Mouse (Mus musculus) lung, adult 18-20 months (tissue): ENCODE results near the gene Det1.

Experiments used
- DNase-seq, 2 experiments: peaks; one replicate each; pipeline ENCODE4 v3.0.0; 2022; ENCODE audit warnings: mixed read lengths in 2 of 2

The Det1 gene

GRCm38 (mm10) chr7:78846066-78846716 is 872 bp downstream of the Det1 start:
- DNase-seq = no peak

GRCm38 (mm10) chr7:78841601-78842000 is 5.5 kb downstream of the Det1 start:
- no peak for DNase-seq

- no peak for DNase-seq
Observed at GRCm38 (mm10) chr7:78837250-78837649, 9.8 kb downstream of the Det1 start.

DNA sequence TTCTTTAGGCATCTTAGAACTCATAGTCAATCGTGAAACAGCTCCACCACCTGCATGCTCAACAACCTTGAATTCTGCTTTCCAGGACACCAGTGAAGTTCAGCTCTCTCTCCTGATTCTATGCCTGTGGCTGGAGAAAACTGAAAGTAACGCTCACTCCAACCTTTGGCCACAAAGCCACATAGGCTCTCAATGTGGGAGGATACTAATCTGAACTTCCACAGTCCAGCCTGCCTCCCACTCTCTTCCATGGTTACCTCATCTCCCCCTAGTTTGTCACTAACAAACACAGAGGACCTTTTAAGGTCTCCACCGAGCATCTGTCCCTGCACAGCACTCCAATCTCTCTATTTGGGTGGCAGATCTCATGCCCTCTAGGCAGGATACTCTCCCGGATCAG is 11.4 kb downstream of the Det1 start:
- DNase-seq = no peak

DNA sequence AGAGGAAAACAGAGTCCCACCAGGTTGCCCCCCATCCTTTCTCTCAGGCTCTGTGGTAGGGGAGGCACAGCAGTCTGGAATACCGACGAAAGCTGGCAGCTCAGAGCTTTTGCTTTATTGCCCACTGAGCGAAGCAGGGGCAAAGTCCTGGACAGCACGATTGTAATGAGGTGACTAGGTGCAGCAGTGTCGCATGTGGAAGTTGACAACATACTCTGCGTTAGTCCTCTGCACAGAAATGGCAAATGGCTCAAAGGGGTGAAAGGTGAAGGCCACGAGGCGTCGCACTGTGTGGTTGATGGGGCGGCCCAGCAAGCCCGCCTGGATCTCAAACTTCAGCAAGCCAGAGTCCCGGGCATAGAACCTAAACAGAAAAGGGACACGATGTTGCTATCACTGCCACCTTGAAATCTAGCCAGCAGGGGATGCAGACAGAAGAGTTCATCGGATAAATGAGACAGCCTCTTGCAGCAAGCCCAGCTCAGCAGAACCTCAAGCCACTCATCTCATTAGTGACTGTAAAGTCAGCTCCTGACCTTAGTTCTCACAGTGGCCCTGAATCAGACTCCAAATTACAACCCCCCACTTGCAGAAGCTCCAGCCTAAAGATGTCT is 19.2 kb downstream of the Det1 start:
- no peak for DNase-seq

- peak in 1 of 2 experiments; percentile 14 for DNase-seq
Observed at GRCm38 (mm10) chr7:78826682-78827385, 20.2 kb downstream of the Det1 start.

- no peak for DNase-seq
Observed at GRCm38 (mm10) chr7:78818336-78818735, 28.7 kb downstream of the Det1 start.

- no peak for DNase-seq
Observed at GRCm38 (mm10) chr7:78814766-78815165, 32.3 kb downstream of the Det1 start.

DNA sequence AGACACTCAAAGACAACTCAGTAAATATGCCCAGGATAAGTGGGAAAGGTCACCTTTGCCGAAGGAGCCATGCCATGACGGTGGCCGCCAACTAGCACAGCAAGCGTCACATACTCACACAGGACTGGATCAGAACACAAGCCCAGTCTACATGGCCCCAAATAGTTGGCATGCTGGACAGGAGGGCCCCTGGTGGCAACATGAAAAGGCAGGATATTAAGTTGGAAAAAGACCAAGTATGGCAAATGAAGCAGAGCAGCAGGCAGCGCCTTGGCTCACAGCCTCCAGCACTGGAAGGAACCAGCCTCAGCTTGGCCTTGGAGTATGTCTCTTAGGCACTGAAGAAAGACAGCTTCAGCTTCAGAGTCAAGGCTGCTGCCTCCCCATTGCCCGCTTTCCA is 33.3 kb downstream of the Det1 start:
- no peak for DNase-seq

- no peak for DNase-seq
Observed at GRCm38 (mm10) chr7:78807192-78807591, 39.9 kb downstream of the Det1 start.

DNA sequence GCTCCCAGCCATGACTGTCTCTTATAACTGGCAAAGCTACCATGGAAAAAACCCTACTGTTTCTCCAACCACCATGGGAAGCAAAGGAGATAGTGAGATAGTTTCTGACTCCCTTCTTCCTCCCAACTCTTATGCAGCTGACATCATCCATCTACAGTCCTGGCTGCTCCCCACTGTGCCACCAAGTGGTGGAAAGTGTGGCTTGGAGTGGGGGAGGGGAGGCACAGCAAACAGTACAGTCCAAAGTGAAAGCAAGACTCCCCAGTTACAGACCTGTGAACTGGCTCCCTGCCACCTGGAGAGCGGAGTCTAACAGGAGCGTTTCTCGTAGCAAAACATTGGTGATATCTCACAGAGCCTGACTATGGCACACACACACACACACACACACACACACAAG is 43.2 kb downstream of the Det1 start:
- peak in 1 of 2 experiments; percentile 19 for DNase-seq

DNA sequence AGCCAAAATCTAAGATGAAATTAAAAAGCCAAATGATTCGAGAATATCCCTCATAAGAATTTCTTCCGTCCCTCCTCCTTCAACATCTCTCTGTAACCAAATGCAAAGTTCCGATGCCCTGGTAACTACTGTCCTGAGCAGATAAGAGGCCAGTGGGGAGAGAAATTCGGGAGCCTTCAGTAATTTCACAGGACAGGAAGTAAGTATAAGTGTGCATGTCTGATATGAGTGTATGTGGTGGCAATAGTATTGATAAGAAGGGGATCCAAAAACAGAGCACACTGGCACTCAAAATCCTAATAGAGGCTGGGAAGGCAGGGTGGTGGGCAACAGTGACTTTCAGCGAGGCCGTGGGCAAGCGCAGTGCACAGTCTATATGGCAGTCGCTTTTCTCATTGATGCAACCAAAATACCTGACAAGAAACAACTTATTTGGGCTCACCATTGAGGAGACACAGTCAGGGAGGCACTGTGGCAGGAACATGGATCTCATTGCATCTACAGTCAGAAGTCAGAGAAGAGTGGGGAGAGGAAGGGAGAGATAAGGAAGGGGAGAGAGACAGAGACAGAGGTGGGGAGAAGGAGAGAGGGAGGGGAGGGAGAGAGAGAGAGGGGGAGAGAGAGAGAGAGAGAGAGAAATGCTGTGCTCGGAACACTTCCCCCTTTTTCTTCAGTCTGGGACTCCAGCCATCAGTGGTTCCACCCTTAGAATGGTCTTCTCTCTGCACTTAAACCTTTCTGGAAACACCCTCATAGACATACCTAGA is 47.1 kb downstream of the Det1 start:
- DNase-seq = no peak

DNA sequence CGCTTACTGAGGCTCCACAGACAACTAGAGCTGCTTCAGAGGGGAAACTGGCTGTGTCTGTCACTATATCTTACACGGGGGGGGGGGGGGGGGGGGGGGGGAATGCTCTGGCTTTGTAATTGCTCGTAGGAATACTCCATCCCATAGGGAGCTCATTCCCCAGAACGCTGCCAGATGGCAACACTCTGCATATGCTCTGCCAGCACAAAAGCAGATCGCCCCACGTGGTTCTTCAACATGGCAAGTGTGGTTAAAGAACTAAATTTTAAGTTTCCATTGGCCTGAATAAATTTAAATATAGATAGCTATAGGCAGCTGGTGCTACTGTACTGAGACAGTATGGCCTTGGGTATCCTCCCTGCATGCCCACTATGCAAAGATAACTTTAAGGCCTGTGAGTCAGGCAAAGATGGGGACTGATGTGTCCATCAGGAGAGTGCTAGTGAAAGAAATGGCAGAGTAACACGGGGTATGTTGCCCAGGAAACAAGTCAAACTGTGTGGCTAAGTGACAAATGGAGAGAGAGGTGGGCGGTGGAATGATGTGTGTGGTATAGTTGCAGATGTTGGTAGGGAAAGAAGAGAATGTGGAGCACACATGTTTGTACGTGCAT is 49.1 kb downstream of the Det1 start:
- no peak for DNase-seq

DNA sequence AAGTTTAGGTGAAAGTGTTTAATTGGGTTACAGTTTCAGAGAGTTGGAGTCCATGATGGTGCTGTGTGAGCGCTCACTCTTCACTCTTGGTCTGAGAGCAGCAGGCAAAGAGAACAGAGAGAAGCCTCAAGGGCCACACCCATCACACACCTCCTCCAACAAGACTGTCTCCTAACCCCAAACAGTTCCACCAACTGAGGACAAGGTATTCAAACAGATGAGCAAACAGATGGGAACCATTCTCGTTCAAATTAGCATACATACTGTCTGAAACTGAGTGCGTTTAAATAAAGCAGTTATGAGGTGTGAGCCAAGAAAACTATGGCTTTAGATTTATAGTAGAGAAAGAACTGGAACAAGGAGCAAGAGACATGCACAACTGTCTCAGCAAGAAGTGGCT is 50.4 kb downstream of the Det1 start:
- no peak for DNase-seq

DNA sequence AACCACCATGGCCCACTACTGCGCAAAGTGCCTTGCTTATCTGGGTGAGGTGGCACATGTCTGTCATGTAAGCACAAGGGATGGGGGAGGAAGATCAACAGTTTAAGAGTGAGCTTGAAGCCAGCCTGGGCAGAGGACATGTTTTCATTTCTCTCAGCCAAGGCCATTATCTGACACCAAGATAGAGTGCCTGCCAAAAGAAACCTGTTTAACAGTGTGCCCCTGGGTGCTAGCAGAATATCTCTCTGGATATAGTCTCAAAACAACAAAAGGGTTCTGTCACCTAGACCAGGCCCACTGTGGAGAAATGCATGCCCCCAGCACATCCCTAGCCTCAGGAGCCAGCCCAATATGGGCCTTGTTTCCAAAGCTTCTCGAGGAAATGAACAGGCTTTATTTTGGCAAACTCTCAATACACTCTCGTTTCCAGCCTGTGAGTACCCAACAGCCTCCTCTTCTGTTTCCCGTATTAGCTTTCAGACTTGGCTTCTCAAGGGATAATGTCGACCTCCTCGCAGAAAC is 52.4 kb downstream of the Det1 start:
- no peak for DNase-seq

- no peak for DNase-seq
Observed at GRCm38 (mm10) chr7:78793895-78794570, 53.0 kb downstream of the Det1 start.

GRCm38 (mm10) chr7:78791359-78792222 is 55.5 kb downstream of the Det1 start:
- peak; percentile 13 to 35 for DNase-seq

GRCm38 (mm10) chr7:78787793-78788380 is 59.2 kb downstream of the Det1 start:
- DNase-seq = no peak

- DNase-seq = no peak
Observed at GRCm38 (mm10) chr7:78785906-78786305, 61.2 kb downstream of the Det1 start.
